Mouse (Mus musculus) forebrain, embryonic 12.5 days (tissue): ENCODE measurements around the gene Micall2. TPM values are rescaled to one million over a fixed set of nuclear protein-coding genes. Genes with fewer than 3 reads are reported as not detected.

Experiments used
- ATAC-seq: fragments of 200-750 bp; cut with Nextera tagmentation; 2 replicates; pipeline ENCODE4 v1.8.0; 2017; ENCODE audit warnings: moderate TSS enrichment; ENCODE audit not compliant: low FRiP score
- H3K27ac ChIP-seq: fragments of 300-500 bp; sonication (generic); 2 replicates; pipeline ENCODE4 v1.5.1; 2016; ENCODE audit warnings: mild to moderate bottlenecking
- H3K27me3 ChIP-seq: fragments of 300-500 bp; sonication (generic); 2 replicates; pipeline ENCODE4 v1.6.1; 2016; ENCODE audit warnings: mild to moderate bottlenecking
- H3K36me3 ChIP-seq: fragments of 300-500 bp; sonication (generic); replicated peaks from 2 replicates; pipeline ENCODE4 v1.6.1; 2016; ENCODE audit warnings: mild to moderate bottlenecking
- H3K4me1 ChIP-seq: fragments of 300-500 bp; sonication (generic); 2 replicates; pipeline ENCODE4 v1.6.1; 2016
- H3K4me2 ChIP-seq: fragments of 300-500 bp; sonication (generic); 2 replicates; pipeline ENCODE4 v1.6.1; 2016; ENCODE audit warnings: mild to moderate bottlenecking, moderate library complexity
- H3K4me3 ChIP-seq: fragments of 300-500 bp; sonication (generic); replicated peaks from 2 replicates; pipeline ENCODE4 v1.5.1; 2016; ENCODE audit warnings: mild to moderate bottlenecking
- H3K9ac ChIP-seq: fragments of 300-500 bp; sonication (generic); 2 replicates; pipeline ENCODE4 v1.6.1; 2016; ENCODE audit warnings: mild to moderate bottlenecking
- H3K9me3 ChIP-seq: fragments of 300-500 bp; sonication (generic); 2 replicates; pipeline ENCODE4 v1.6.1; 2016
- WGBS: fragments of 180-500 bp; shearing (Covaris S2); methylation state at CpG from one replicate; pipeline ENCODE4 v1.1.7; 2016; 5-methylcytosine and 5-hydroxymethylcytosine counted together
- microRNA-seq: library from miRNA; unstranded; fragments of <30 nt; microRNA quantifications from one replicate; pipeline ENCODE4, GENCODE M21; 2017
- polyA plus RNA-seq: library from polyadenylated mRNA; unstranded; fragments of >200 nt; fragmentation: Nextera tagmentation; extraction: Ambion mirVana; gene quantifications from 2 replicates; pipeline ENCODE4 v1.2.1, GENCODE M21; 2016

Gene Micall2
- polyA plus RNA-seq, 1 experiment from 2014 or later: 6.5 TPM

DNA sequence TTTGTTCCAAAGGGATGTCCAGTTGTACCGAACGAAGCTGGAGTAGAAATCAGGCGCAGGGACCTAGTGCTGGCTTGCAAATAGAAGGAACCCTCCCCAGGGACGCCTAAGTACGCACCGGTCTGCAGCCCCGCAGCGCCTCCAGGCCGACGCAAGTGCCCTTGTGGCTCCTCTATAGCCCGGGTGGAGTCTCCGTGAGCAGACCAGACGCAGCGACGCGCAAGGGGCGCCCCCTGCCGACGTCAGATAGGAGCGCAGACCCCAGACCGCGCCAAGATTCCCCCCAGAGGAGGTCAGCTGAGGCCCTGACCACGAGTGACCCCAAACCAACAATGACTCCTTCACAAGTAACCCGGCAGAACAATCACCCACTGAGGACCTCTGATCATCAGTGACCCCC is 67.6 kb downstream of the Micall2 start:
- peak; percentile 66 for ATAC-seq
- Histone ChIP-seq H3K27ac (no peak overlapping the region), H3K9ac (no peak overlapping the region), H3K9me3 (no peaks in the 10 kb centered on the region), H3K36me3 (no peaks in the 10 kb centered on the region), H3K27me3 (peaks cover 97% of the 10 kb centered on the region), H3K4me1 (peaks cover 18% of the 10 kb centered on the region), H3K4me2 (peak overlapping the region; percentile 19; the same call in 1 of the 2 replicates), H3K4me3 (no peak overlapping the region)
- under 1% methylated on average over 24 of the region's 24 CpGs for WGBS

DNA sequence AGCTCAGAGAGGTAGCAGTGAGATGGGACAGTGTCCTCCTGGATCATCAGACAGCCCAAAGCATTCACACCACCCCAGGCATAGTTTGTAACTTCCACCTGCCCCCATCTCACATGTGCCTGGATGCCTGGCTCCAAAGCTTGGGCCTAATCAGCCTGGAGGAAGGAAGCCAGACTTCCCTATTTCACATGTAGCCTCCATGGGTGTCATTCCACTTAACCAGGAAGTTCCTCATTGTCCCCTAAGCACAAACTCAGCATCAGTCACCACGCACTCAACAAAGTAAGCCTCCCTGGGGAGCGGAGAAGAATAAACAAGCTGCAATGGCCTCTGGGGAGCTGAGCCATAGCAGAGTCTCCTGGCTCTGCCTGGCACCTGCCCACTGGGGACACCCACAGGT is 69.6 kb downstream of the Micall2 start:
- H3K27me3 ChIP-seq: peaks cover 94% of the 10 kb centered on the region
- 65% methylated on average over 2 of the region's 2 CpGs for WGBS
- no peaks in the 10 kb centered on the region for H3K9me3 ChIP-seq
- H3K36me3 ChIP-seq: no peaks in the 10 kb centered on the region
- H3K4me3 ChIP-seq: no peak overlapping the region
- H3K4me2 ChIP-seq: no peak overlapping the region
- H3K9ac ChIP-seq: no peak overlapping the region
- no peak overlapping the region for H3K27ac ChIP-seq
- peaks cover 18% of the 10 kb centered on the region for H3K4me1 ChIP-seq
- ATAC-seq: no peak

DNA sequence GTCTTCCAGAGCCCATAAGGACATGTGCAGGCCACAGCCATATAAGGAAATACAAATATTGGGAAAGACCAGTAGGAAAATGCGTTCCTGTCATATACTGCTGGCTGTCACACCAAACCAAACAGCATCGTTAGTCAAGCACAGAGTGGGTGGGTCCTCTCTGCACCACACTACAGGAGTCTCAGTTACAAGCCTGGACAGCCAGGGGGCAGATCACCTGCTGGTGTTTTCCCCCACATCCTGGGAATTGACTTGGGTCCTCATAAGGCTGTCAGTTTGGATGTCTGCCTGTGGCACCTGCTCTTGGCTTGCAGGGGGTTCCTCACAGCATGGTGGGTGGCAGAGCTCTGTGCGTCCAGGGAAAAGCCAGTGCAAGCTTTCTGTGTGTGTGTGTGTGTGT is 70.8 kb downstream of the Micall2 start:
- WGBS: 66% methylated on average over 3 of the region's 3 CpGs
- Histone ChIP-seq H3K9ac (no peak overlapping the region), H3K4me3 (no peak overlapping the region), H3K27ac (no peak overlapping the region), H3K9me3 (no peaks in the 10 kb centered on the region), H3K36me3 (no peaks in the 10 kb centered on the region), H3K4me2 (no peak overlapping the region), H3K4me1 (peaks cover 18% of the 10 kb centered on the region), H3K27me3 (peaks cover 95% of the 10 kb centered on the region)
- ATAC-seq: no peak

DNA sequence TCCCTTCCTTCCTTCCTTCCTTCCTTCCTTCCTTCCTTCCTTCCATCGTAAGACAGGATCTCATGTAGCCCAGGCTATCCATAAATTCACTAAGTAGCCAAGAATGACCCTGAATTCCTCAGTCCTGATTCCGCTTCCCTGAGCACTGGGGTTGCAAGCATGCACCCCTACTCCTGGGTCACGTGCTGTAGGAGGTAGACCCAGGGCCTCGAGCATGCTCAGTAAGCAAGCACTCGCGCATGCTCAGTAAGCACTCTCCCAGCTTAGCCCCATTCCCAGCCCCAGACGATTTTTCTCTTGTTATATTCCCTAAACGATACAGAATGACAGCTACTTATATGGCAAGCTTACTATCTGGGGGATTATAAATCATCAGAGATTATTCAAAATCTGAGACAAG is 74.4 kb downstream of the Micall2 start:
- H3K4me1 ChIP-seq: peaks cover 16% of the 10 kb centered on the region
- no peaks in the 10 kb centered on the region for H3K36me3 ChIP-seq
- 73% methylated on average over 7 of the region's 8 CpGs for WGBS
- H3K27ac ChIP-seq: no peak overlapping the region
- no peak overlapping the region for H3K4me2 ChIP-seq
- H3K9me3 ChIP-seq: no peaks in the 10 kb centered on the region
- no peak overlapping the region for H3K4me3 ChIP-seq
- no peak overlapping the region for H3K9ac ChIP-seq
- H3K27me3 ChIP-seq: peaks cover 93% of the 10 kb centered on the region
- no peak for ATAC-seq

DNA sequence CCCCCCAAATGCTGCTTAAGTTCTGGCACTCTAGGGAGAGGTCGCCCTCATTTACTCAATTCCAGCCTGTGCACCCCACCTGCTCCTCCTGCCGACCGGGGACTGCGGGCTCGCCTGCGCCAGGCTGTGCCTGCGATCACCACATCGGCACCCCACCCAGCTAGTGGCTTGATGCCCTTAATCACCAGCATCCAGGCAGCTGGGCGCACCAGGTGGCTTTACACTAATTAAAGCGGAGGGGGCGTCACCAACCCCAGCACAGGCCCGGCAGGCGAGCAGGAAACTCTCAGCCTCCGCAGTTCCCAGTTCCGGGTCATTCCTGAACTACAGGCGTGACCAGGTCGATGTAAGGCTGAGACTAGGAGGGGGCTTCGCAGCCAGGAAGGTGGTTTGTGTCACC is 76.8 kb downstream of the Micall2 start:
- H3K9me3 ChIP-seq: no peaks in the 10 kb centered on the region
- no peaks in the 10 kb centered on the region for H3K36me3 ChIP-seq
- ATAC-seq: peak; percentile 81
- H3K4me2 ChIP-seq: peak overlapping the region; percentile 42
- H3K4me3 ChIP-seq: peak overlapping the region; percentile 9; the same call in 1 of the 2 replicates
- 2% methylated on average over 18 of the region's 18 CpGs for WGBS
- H3K27ac ChIP-seq: peak overlapping the region; percentile 48; the same call in 1 of the 2 replicates
- H3K27me3 ChIP-seq: peaks cover 81% of the 10 kb centered on the region
- H3K4me1 ChIP-seq: peaks cover 15% of the 10 kb centered on the region
- H3K9ac ChIP-seq: no peak overlapping the region

DNA sequence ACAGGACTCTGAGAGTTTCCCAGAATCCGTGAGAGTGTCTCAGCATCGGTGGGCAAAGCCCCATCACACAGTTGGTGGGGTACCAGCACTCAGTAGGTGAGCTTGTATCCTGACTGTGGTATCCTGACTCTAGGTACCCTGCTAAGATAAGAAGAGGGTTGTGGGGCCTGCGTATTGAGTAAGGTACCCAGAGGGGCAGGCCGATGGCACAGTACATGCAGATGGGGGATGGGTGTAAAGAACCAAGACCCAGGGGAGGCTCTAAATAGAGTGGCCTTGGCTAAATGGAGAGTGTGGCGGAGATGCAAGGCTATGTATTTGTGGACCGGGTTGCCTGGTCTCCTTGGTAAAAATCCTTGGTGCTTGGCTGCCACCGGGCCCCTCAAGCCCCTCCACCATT is 77.3 kb downstream of the Micall2 start:
- no peak for ATAC-seq
- Histone ChIP-seq H3K9me3 (no peaks in the 10 kb centered on the region), H3K4me1 (peaks cover 14% of the 10 kb centered on the region), H3K27me3 (peaks cover 77% of the 10 kb centered on the region), H3K27ac (peak overlapping the region; percentile 48), H3K4me2 (peak overlapping the region; percentile 42), H3K9ac (no peak overlapping the region), H3K36me3 (no peaks in the 10 kb centered on the region), H3K4me3 (no peak overlapping the region)
- WGBS: 28% methylated on average over 7 of the region's 7 CpGs

DNA sequence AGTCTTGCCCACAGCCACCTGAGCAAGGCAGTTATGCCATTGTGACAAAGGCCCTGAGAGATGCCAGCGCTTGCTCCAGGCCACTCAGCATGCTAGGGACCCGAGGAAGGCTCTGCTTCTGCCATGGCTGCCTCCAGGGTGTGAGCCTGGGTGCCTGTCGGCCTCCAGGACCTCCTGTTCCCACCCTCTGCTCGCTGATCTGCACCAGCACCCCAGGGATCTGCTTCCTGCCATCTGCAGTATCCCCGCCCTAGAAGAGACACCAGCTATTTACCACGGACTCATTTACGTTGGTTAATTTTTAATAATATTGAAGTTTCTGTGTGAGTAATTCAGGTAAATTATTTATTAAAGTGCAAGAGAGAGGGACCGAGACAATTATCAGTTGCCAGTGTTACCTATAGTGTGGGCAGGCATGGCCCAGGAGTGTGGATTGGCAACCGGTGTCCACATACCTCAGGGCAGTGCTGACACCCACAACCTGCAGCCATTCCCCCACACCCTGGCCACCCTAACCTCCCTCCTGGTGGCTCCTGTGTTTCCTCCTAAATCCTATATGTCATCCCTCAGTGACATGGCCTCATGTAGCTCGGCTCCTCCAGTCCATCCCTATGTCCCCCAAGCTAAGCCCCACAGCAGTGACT is 78.1 kb downstream of the Micall2 start:
- H3K4me2 ChIP-seq: no peak overlapping the region
- peaks cover 77% of the 10 kb centered on the region for H3K27me3 ChIP-seq
- H3K36me3 ChIP-seq: no peaks in the 10 kb centered on the region
- ATAC-seq: no peak
- 69% methylated on average over 10 of the region's 10 CpGs for WGBS
- peaks cover 14% of the 10 kb centered on the region for H3K4me1 ChIP-seq
- H3K4me3 ChIP-seq: no peak overlapping the region
- no peaks in the 10 kb centered on the region for H3K9me3 ChIP-seq
- no peak overlapping the region for H3K9ac ChIP-seq
- 0 out of 2 replicates have a peak overlapping the region, but pooled peaks have one; percentile 15 for H3K27ac ChIP-seq

Small RNA genes within 50 kb of the gene (microRNA-seq; reads per million reads assigned to microRNA genes)
- not detected for gene Mir7037

Other genes starting within 250 kb of the Micall2 start
- 32.5 and 37.0 TPM in 2 replicates for gene Uncx, start 192.8 kb downstream of the Micall2 start, polyA plus RNA-seq
- gene Ints1, start 39.3 kb upstream of the Micall2 start, polyA plus RNA-seq: 37.7 and 40.8 TPM in 2 replicates
- gene Mafk, start 55.2 kb upstream of the Micall2 start, polyA plus RNA-seq: 11.4 and 12.0 TPM in 2 replicates
- 0.54 and 0.85 TPM in 2 replicates for gene Tmem184a, start 83.6 kb upstream of the Micall2 start, polyA plus RNA-seq
- gene Gm26938, start 90.1 kb upstream of the Micall2 start, polyA plus RNA-seq: 0.76 TPM in 1 of 2 replicates, not detected in the other
- gene Psmg3, start 90.5 kb upstream of the Micall2 start, polyA plus RNA-seq: 72.5 and 75.8 TPM in 2 replicates
- 0.81 and 0.88 TPM in 2 replicates for gene Elfn1, start 171.6 kb upstream of the Micall2 start, polyA plus RNA-seq